Mouse (Mus musculus) mouse trophoblast stem cell (cell line): ENCODE results near the gene Gmpr2.

Experiments used
- in situ Hi-C, 2 experiments: fragments of 300-500 bp; cut with MseI, MboI; formaldehyde crosslinking; loops; 2 replicates in 1 of 2; 3 replicates in 1 of 2; pipeline ENCODE4 v1.15.1; 2025

Gmpr2 gene

DNA sequence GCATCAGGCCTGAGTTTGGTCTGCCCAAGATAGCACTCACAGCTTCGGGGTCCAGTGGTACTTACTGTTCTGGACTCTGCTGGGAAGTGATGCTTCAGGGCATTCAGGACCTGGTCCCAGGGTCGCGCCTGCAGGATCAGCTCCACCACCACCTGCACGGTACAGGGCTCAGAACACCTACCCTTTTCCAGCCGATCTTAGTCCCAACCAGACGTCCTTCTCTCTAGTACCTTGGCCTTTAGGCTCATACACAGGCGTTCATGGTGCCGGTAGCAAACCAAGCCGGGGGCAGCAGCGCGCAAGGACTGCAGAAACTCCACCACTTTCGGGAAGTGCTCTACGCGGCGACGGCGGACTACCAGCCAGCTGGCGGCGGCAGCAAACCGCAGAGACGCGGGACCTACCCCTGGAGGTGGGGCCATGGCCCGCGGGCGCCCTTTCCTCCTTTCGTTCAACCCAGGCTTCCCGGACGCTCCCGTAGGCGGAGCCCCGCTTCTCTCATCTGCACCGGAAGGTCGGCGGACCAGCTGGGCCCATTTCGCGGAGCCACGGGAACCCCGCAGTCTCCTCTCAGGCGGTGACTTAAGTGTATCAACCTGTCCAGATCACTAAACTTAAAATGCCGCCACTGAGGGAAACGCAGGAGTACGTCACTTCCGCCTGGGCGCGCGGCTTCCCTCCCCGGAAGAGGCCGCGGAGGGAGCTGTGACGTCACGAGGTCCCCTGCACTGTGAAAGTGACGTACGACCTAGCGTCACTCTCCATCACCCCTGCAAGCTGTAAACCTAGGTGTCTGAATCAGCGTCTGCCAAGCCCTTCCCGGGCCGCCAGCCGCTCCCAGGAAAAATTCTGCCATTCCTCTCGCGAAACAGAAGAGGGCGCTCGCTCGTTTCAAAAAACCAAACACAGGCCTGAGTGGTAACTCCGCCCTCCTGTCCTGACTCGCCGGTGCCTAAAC, 9.7 kb downstream of the Gmpr2 start, which contains the start of gene Tinf2:
TSS of gene Tinf2 (minus strand) at position 661 of the 958 bp plus-strand sequence.
- in situ Hi-C loops, result loop anchor here (5.0 kb wide), 1 partner anchor 61 kb away; no protein-coding TSS in a partner anchor

DNA sequence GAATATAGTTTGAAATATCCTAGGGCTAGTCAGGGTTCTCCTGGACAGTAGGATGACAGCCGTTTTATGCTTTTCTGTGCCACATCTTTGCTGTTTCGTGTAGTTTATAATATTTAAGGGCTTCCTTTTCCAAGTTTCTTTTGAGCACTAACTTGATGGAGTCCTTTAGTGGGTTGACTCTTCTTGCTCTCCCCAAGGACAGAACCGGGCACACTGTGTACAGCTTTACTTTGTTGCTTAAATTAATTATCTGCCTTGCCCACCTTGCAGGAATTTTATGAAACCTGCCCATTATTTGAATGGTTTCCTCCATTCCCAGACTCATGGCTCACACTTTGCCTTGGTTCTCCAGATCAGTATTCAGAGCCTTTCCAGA, 10.4 kb downstream of the Gmpr2 start:
- in situ Hi-C loops, result loop anchor here (5.0 kb wide), 1 partner anchor 60 kb away; no protein-coding TSS in a partner anchor

DNA sequence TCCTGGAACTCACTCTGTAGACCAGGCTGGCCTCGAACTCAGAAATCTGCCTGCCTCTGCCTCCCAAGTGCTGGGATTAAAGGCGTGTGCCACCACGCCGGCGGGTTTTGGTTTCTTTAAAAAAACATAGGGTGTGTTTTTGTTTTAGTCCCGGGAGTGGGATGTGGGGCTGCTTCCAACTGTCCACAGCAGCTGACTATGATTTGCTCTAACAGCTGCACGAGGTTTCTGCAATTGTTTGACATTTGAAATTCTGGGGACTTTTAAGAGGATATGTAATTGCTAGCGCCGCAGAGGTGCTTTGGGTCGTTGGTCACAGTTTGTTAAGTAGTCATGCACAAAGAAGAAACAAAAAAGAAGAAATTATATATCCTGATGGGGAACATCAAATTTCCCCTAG, 17.7 kb downstream of the Gmpr2 start:
- in situ Hi-C loops, result no loop called here

DNA sequence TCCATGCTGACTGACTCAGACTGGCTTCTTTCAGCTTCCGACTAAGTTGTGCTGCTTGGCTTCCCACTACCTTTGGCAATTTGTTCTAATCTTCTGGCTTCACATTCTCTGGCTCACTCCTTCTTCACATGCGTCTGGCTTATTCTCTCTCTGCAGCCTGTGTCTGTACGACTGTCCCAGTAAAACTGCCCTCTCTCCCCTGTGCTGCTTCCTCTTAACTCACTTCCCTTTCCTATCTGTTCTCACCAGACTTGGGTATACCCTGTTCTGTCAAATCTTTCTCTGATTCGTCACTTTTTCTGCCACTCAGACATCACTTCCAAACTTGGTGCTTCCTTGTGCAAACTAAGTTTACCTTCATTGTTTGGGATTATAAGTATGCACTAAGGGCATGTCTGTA, 25.5 kb downstream of the Gmpr2 start:
- in situ Hi-C loops, result no loop called here

DNA sequence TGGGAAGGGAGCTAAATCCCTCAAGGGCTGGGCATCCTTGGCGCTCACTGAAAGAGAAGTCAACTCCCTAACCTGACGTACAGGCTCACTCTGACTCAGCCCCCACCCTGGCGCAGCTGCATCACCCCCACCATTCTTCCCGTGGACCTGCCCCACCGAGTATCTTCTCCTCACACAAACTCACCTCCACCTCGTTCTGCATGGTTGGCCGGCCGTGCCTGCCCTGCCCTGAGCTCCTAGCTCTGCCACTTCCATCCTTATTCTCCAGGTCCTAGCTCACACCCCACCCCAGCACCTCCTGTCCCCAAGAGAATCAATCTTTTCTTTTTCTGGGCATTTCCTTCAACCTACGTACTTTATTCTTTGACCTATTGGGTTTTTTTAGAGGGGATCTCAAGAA, 29.4 kb downstream of the Gmpr2 start:
- in situ Hi-C loops, result no loop called here

DNA sequence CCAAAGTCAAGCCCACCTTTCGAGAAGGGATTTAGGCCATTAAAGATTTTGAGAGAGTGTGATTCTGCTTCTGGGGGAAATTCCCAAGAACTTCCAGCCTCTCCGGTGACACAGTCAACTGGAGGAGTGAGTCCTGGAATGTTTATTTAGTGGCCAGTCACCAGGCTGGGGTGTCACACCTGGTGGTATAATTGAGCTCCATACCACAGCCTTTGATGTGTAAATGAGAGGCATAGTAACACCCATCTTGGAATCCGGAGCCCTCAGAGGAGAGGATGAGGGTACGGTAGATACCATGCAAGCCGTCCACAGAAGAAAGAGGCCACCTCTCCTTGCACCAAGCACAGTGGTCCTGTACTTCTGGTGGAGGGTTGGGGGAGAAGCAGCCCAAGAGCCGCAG, 31.0 kb downstream of the Gmpr2 start:
- in situ Hi-C loops, result no loop called here

DNA sequence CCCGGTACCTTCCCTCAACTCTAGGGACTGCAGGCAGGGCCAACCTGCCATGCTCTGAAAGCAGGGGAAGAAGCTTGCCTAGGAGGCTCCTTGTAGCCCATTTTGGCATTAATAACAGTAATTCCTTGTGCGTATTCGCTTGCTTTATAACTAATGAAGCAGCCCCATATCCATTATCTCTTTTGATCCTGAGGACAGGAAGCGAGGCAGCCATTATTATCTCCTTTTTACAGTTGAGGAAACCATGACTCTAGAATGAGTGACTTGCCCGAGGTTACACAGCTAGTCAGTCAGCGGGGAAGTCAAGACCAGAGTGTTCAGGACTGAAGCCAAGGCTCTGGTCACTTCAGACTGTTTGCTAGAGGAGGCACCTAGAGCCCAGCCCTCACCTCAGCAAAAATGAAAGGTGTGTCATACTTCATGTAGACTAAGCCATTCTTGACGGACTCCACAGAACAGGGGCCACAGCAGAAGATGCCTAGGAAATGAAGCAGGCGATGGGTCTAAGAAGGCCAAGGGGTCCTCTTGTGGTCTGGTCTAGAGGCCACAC, 34.4 kb downstream of the Gmpr2 start:
- in situ Hi-C loops, result no loop called here

DNA sequence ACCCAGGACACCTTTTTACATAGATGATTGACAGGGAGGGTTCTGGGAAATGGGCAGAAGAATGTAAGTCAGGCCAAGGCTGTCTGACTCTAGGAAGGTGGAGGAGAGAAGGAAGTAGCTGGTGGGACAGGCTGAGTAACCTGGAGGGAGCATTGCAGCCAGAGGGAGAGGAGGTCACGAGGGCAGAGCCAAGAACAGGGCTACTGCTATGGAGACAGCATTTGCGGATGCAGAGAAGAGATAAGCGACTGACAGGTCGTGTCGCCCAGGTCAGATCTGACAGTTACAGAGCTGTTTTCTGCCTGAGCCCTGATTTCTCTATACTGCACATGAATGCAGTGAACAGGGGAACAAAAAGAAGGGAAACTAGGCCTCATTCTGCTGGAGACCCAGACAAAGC, 35.7 kb downstream of the Gmpr2 start:
- in situ Hi-C loops, result no loop called here

DNA sequence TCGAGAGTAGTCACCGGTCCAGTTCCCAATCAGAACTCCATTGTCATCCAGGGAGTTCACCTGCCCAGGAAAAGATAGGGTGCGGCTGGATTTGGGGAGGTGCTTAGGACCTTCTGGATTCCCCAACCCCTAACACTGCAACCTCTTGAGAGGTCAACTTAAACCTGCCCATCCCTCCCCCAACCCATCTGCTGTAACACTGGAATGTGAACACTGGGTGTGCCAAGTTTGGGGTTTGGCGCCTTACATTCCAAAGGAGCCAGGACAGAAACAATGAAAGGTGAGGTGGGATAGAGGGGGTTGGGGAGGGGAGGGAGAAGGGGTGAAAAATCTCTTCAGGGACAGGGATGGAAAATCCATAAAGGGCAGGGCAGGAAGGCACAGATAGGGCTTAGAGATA, 37.8 kb downstream of the Gmpr2 start:
- in situ Hi-C loops, result no loop called here

DNA sequence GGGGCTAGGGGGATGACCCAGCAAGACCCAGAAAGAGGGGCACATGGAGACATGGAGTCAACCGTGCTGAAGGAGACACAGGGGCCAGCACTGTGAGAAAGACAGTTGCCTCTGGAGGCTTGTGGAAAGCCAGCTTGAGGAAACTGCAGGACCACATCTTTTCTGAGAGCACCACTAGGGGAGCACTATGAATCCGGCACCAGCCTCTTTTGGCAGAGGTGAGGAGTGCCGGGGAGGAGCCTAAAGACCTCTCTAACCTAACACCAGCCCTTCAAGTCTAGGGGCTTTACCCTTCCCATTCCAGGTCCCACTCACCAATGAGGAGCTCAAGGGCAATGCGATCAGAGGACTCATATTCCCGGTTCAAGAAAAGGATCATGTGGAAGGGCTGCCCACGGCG, 40.0 kb downstream of the Gmpr2 start:
- in situ Hi-C loops, result no loop called here

DNA sequence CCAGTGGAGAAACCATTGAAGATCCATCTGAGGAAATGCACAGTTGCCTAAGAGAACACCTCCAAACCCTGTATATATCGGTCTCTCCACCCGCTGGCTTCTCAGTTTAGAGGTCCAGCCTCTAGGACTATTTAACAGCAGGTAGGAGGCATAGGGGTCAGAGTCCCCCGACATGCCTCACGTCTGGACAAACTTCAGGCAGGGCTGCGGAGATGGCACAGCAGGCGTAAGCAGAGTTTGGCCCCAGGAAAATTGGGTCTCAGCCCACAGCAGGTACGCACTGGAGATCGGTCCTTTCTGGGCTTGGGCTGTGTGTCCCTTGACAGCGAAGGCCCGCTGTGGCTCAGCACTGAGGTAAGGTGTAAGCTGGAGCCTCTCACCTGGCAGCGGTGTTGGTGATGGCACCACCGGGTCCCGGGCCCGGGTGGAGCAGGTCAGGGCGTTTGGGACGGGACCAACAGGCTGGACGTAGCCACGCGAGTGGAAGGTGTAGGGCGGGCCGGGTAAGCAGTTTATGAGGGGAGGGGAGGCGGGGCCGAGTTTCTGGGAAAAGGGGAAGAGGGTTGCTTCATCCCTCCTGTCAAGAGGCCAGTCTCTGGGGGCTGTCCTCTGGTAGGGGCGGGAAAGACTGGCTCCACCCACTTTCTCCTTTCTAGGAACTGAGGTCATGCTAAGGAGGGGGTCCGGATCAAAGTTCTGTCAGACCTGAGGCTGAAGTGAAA, 41.4 kb downstream of the Gmpr2 start:
- in situ Hi-C loops, result no loop called here

DNA sequence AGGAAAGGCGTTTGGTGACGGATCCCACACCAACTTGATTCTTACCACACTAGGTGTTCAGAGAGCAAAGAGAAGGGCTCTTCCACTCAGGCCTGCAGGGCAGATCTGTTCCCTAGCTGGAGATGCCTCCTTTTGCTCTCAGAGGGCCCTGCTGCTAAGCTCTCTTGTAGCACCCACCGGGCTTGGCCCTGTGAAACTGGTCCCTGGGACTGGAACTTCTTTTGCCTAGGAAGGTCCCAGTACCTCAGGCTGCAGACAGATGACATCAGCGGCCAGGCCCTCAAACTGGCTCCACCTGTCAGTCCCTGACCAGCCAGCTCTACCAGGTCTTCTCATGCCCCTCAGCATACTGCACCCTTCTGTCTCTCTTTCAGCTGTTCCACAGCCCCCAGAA, 42.0 kb downstream of the Gmpr2 start, which contains the start of gene Tgm1:
TSS of gene Tgm1 (minus strand) at position 198 of the 394 bp plus-strand sequence.
- in situ Hi-C loops, result no loop called here

DNA sequence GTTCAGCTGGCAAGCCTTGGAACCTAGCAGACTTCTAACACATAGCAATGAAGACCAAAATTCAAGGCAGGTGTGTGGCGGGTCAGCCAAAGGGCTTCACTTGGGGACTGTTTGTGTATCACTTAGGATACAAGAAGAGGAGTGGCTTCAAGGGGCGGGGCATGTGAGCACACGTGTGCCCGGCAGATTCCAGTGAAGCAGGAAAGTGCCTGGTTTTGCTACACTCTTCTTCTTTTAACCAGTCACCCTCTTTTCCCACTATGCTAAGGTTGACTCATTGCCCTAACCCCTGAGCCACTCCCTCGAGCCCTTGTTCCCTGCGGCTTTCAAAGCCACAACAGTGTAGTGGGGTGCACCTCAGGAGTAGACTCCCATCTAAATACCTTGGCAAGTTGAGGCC, 43.2 kb downstream of the Gmpr2 start:
- in situ Hi-C loops, result no loop called here

DNA sequence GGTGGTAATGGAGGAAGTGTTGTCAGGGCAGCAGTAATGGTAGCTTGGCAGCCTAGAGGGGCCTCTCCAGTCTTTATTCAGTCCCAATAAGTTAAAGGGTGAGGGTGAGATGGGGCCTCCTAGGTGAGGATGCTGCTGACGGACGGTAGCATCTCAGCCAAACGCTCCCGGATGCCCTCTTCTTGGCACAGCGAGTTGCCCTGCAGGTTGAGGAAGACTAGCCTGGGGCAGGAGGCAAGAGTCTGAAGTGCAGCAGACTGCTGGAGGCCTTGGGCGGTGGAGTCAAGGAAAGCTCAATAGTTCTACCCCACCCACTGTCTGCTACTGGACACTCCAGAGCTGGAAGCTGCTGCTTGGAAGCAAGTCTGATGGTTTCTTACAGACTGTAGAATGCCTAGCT, 44.5 kb downstream of the Gmpr2 start:
- in situ Hi-C loops, result no loop called here

DNA sequence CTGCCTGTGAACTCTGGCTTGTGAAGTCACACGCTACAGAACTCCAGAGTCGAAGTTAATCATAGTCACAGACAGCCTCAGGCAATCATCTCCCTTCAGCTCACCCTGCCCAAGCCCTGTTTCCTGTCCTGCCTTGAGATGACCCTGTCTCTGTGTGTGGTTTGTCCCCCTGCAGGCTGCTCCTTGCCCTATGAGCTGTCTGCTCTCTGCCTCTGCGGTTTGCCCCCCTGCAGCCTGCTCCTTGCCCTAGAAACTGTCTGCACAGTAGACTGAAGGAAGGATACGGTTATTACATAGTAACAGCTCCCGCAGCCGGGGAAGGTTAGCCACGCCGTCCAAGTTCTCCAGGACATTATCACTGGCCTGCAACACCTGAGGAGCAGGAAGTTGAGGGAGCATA, 45.1 kb downstream of the Gmpr2 start:
- in situ Hi-C loops, result no loop called here

DNA sequence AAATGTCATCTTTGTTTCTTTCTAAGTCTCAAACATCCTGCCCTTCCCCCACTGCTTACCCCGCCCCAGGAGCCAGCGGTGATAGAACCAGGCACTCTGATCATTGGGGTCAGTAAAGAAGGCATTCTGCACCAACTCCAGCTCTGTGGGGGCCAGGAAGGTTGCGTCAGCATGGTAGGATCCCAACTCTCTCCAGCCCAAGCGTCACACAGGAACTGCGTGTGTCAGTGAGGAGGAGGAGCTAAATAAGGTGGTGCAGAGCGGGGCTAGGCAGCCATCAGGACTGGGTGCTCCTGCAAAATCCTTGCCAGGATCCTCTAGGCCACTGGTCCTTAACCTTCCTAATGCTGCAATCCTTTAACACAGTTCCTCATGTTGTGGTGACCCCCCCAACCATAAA, 48.0 kb downstream of the Gmpr2 start:
- in situ Hi-C loops, result no loop called here

DNA sequence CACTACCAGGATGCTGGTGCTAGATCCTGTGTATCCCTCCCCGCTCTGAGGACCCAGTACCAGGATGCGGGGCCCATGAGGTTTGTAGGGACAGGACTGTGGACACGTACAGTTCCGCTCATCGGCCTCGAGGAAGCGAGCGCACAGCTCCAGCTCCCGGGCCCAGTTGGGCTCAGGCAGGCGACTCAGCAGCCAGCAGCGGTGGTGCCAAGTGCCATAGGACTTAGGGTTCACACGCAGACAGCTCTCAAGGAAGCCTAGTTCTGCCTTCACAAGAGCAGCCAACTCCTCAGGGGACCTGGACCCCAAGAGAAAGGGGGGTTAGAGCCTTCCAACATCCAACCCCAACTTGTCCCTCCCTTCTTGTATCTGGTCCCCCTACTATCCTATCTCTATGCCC, 48.9 kb downstream of the Gmpr2 start:
- in situ Hi-C loops, result no loop called here

DNA sequence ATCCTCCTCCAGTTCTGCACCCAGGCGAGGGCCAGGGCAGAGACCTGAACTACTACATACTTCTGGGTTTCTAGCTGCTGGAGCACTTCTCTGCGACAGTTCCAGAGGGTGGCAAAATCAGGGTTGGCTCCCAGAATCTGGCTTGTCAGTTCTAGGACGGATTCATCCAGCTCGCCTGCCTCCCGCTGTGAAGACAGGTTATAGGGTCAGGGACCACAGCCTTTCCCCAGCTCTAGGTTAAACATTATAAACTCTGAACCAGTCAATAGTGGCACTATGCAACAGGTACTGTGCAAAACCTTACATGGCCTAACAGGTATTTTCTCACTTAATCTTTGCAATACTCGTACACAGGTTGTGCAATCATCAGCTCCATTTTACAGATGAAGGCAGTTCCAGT, 49.3 kb downstream of the Gmpr2 start:
- in situ Hi-C loops, result no loop called here

DNA sequence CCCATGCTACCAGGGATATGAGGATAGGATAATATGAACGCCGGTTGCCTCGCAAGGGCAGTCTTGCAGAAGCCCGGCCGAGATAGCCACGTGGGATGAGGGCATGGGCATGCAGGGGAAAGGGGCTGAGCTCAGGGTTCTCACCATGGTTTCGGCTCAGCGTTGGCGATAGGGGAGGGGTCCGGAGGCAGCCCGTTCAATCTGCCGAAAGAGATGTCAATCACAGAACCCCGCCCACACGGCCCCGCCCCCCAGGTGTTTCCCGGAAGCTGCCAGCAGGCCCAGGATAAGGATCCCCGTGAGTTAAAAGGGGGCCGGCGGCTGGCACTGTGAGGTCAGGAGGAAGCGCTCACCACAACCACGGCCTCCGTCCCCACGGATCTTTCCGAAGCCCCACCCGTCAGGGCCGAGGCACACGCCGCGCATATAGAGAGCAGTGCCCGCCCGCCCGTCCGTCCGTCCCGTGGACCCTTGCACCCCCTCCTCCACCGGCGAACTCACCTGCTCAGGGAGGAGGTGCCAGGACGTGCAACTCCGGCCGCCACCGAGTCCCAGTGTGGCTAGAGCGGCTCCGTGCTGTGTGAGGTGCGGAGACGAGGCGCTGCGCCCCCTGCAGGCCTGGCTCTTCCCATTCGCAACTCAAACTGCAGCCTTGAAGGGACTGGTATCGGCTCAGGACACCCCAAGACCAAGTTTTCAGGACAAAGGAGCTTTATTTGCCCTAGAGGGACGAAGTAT, 50.1 kb downstream of the Gmpr2 start, which contains the start of gene Rabggta:
TSS of gene Rabggta (minus strand) at position 564 of the 738 bp plus-strand sequence.
- in situ Hi-C loops, result no loop called here

DNA sequence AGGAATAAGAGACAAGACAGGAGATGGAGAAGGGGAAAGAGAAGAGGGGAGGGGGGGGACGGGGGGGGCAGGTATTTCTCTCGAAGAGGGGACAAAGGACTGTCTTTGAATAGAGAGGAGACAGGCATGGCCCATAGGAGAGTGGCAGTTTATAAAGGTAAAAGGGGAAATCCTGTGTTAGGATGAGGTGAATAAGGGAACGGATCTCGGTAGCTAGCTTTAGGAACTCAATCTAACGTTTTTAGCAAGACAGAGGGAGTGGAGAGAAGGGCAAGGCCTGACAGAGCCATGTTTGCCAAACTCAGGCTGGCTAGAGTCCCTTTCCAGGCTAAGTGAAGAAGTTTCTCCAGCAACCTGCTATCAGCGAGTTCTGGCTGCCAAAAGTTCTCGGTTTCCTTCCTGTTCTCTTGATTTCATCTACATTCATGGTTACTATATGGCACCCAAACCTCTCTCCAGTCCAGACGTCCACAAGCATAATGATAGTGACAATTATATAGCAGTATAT, 50.8 kb downstream of the Gmpr2 start:
- in situ Hi-C loops, result no loop called here

DNA sequence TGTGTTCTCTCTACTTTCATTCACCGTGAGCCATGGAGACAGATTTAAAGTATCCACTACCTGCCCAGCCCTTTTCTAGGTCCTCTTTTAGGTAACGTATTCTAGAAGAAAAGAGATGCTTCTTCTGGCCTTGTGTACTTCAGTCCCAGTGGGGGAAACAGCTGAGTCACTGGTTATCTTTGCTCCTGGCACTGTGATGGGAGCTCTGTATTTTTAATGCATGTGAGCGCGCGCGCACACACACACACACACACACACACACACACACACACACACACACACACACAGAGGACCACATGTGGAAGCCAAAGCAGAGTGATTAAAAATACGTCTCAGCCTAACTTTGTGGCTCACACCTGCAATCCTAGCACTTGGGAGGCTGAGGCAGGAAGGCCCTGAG, 51.7 kb downstream of the Gmpr2 start:
- in situ Hi-C loops, result no loop called here
